Mouse (Mus musculus): ENCODE data around the gene Adh6b.

DNA sequence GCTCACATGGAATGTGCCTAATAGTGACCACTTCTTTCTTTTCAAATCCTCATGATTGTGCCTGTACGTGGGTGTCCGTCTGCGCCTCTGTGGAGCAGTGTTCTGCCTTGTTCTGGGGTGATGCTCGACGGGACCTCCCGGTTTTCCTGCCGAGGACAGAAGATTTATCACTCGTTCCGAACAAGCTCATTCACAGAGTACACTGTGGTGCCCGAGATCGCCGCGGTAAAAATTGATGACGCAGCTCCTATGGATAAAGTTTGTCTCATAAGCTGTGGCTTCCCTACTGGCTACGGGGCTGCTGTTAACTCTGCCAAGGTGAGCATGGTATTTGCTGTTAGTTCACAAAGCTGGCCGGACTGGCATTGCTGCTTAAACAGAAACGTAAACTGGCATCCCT lies 16.6 kb upstream of the Adh6b start:
- TF ChIP-seq E2F4 (IDR thresholded peaks at IDR 0.05; ENCODE audit: insufficient read depth) (no peak), REST (IDR thresholded peaks at IDR 0.05; ENCODE audit: insufficient read depth, insufficient read length) (no peak)
